Mouse (Mus musculus) testis, adult 2 months (tissue): Measurements from ENCODE around the gene Slc38a6. TPM values are rescaled to one million over a fixed set of nuclear protein-coding genes. Genes with fewer than 3 reads are reported as not detected.

Experiments used
- H3K27ac ChIP-seq: fragments of 200-500 bp; 2 replicates; pipeline ENCODE4 v1.5.1; 2012; ENCODE audit warnings: low read depth, low read length; ENCODE audit not compliant: control insufficient read depth, insufficient read depth
- H3K27me3 ChIP-seq: fragments of 200-500 bp; 2 replicates; pipeline ENCODE4 v1.6.1; 2012; ENCODE audit warnings: mild to moderate bottlenecking, low read length, moderate library complexity; ENCODE audit not compliant: control insufficient read depth, insufficient read depth
- H3K36me3 ChIP-seq: fragments of 200-500 bp; 2 replicates; pipeline ENCODE4 v1.6.1; 2012; ENCODE audit warnings: mild to moderate bottlenecking, low read length; ENCODE audit not compliant: control insufficient read depth, insufficient read depth
- H3K4me1 ChIP-seq: fragments of 200-500 bp; 2 replicates; pipeline ENCODE4 v1.6.1; 2012; ENCODE audit warnings: low read length; ENCODE audit not compliant: control insufficient read depth, insufficient read depth
- H3K4me3 ChIP-seq: fragments of 200-500 bp; 2 replicates; pipeline ENCODE4 v1.5.1; 2012; ENCODE audit warnings: low read depth, mild to moderate bottlenecking, low read length, moderate library complexity, mixed read lengths; ENCODE audit not compliant: control insufficient read depth
- CTCF ChIP-seq: fragments of 200-500 bp; IDR thresholded peaks from 2 replicates; pipeline ENCODE4 v1.5.1; 2012; ENCODE audit warnings: low read depth, mild to moderate bottlenecking, inconsistent platforms, low read length, moderate library complexity; ENCODE audit not compliant: control insufficient read depth, insufficient read depth, insufficient replicate concordance
- POLR2A ChIP-seq: fragments of 200-500 bp; IDR thresholded peaks from 2 replicates; pipeline ENCODE4 v1.6.1; 2012; ENCODE audit warnings: low read depth, mild to moderate bottlenecking, inconsistent platforms, low read length, moderate library complexity; ENCODE audit not compliant: control insufficient read depth
- polyA plus RNA-seq: library from polyadenylated mRNA; depleted of rRNA; stranded (reverse); fragments of >200 nt; gene quantifications from 2 replicates; pipeline ENCODE4 v1.2.3, GENCODE M21; 2012

Gene Slc38a6
- polyA plus RNA-seq, 1 experiment = 25.3 TPM

GRCm38 (mm10) chr12:73334051-73334551, 47.5 kb downstream of the Slc38a6 start:
- H3K27me3 ChIP-seq = no peaks in the 10 kb centered on the region
- H3K27ac ChIP-seq = no peak overlapping the region
- H3K4me1 ChIP-seq = no peaks in the 10 kb centered on the region
- no peak overlapping the region for H3K4me3 ChIP-seq
- TF ChIP-seq CTCF (no peak), POLR2A (no peak)
- no peaks in the 10 kb centered on the region; the same call in 1 of the 2 replicates for H3K36me3 ChIP-seq

GRCm38 (mm10) chr12:73337127-73337526, 50.5 kb downstream of the Slc38a6 start:
- Histone ChIP-seq H3K27me3 (no peaks in the 10 kb centered on the region), H3K4me3 (no peak overlapping the region), H3K4me1 (no peaks in the 10 kb centered on the region), H3K36me3 (no peaks in the 10 kb centered on the region; the same call in 1 of the 2 replicates), H3K27ac (no peak overlapping the region)
- no peak for TF ChIP-seq CTCF
- TF ChIP-seq POLR2A = no peak

GRCm38 (mm10) chr12:73340642-73341293, 54.2 kb downstream of the Slc38a6 start:
- Histone ChIP-seq H3K27me3 (no peaks in the 10 kb centered on the region), H3K36me3 (peaks cover 1% of the 10 kb centered on the region; the same call in 1 of the 2 replicates), H3K4me1 (no peaks in the 10 kb centered on the region), H3K4me3 (no peak overlapping the region), H3K27ac (no peak overlapping the region)
- TF ChIP-seq POLR2A = no peak
- no peak for TF ChIP-seq CTCF

- Histone ChIP-seq H3K4me3 (no peak overlapping the region), H3K36me3 (peaks cover 1% of the 10 kb centered on the region; the same call in 1 of the 2 replicates), H3K4me1 (no peaks in the 10 kb centered on the region), H3K27me3 (no peaks in the 10 kb centered on the region), H3K27ac (0 out of 2 replicates have a peak overlapping the region, but pooled peaks have one; percentile 41)
- no peak for TF ChIP-seq POLR2A
- no peak for TF ChIP-seq CTCF
Observed at GRCm38 (mm10) chr12:73341703-73342663, 55.4 kb downstream of the Slc38a6 start.

- Histone ChIP-seq H3K4me1 (no peaks in the 10 kb centered on the region), H3K27ac (no peak overlapping the region), H3K27me3 (no peaks in the 10 kb centered on the region), H3K4me3 (no peak overlapping the region), H3K36me3 (peaks cover 1% of the 10 kb centered on the region; the same call in 1 of the 2 replicates)
- TF ChIP-seq CTCF = no peak
- no peak for TF ChIP-seq POLR2A
Observed at GRCm38 (mm10) chr12:73344300-73344699, 57.7 kb downstream of the Slc38a6 start.

- Histone ChIP-seq H3K4me1 (no peaks in the 10 kb centered on the region), H3K36me3 (peaks cover 1% of the 10 kb centered on the region; the same call in 1 of the 2 replicates), H3K4me3 (no peak overlapping the region), H3K27ac (no peak overlapping the region), H3K27me3 (no peaks in the 10 kb centered on the region)
- TF ChIP-seq CTCF (no peak), POLR2A (no peak)
Observed at GRCm38 (mm10) chr12:73345157-73345556, 58.6 kb downstream of the Slc38a6 start.

GRCm38 (mm10) chr12:73347202-73347601, 60.6 kb downstream of the Slc38a6 start:
- Histone ChIP-seq H3K4me1 (no peaks in the 10 kb centered on the region), H3K27ac (no peak overlapping the region), H3K27me3 (no peaks in the 10 kb centered on the region), H3K36me3 (peaks cover 1% of the 10 kb centered on the region; the same call in 1 of the 2 replicates), H3K4me3 (no peak overlapping the region)
- TF ChIP-seq POLR2A (no peak), CTCF (no peak)
